Mouse (Mus musculus) lung, postnatal 0 days (tissue): Measurements from ENCODE around the gene Kif5c. TPM values are rescaled to one million over a fixed set of nuclear protein-coding genes. Genes with fewer than 3 reads are reported as not detected.

Experiments
- ATAC-seq: fragments of 200-750 bp; cut with Nextera tagmentation; 2 replicates; pipeline ENCODE4 v1.8.0; 2017; ENCODE audit warnings: moderate library complexity
- DNase-seq: peaks from one replicate; pipeline ENCODE4 v3.0.0-alpha.2; 2016; ENCODE audit warnings: low spot score
- H3K27ac ChIP-seq: fragments of 300-500 bp; sonication (generic); 2 replicates; pipeline ENCODE4 v1.5.1; 2014; ENCODE audit warnings: antibody characterized with exemption, mild to moderate bottlenecking, low read length, mixed read lengths
- H3K27me3 ChIP-seq: fragments of 300-500 bp; sonication (generic); replicated peaks from 2 replicates; pipeline ENCODE4 v1.6.1; 2014; ENCODE audit warnings: low read length, mixed read lengths; ENCODE audit not compliant: insufficient read depth
- H3K36me3 ChIP-seq: fragments of 300-500 bp; sonication (generic); 2 replicates; pipeline ENCODE4 v1.6.1; 2014; ENCODE audit warnings: low read length, mixed read lengths; ENCODE audit not compliant: insufficient read depth
- H3K4me1 ChIP-seq: fragments of 300-500 bp; sonication (generic); 2 replicates; pipeline ENCODE4 v1.6.1; 2014; ENCODE audit warnings: antibody characterized with exemption, low read depth, low read length, mixed read lengths; ENCODE audit not compliant: insufficient read depth
- H3K4me2 ChIP-seq: fragments of 300-500 bp; sonication (generic); replicated peaks from 2 replicates; pipeline ENCODE4 v1.6.1; 2014; ENCODE audit warnings: low read depth, mild to moderate bottlenecking, low read length, moderate library complexity, mixed read lengths
- H3K4me3 ChIP-seq: fragments of 300-500 bp; sonication (generic); 2 replicates; pipeline ENCODE4 v1.5.1; 2014; ENCODE audit warnings: low read depth, low read length
- H3K9ac ChIP-seq: fragments of 300-500 bp; sonication (generic); replicated peaks from 2 replicates; pipeline ENCODE4 v1.6.1; 2014; ENCODE audit warnings: low read depth, mild to moderate bottlenecking
- H3K9me3 ChIP-seq: fragments of 300-500 bp; sonication (generic); 2 replicates; pipeline ENCODE4 v1.6.1; 2016; ENCODE audit warnings: low read length, mixed read lengths
- CTCF ChIP-seq: IDR thresholded peaks from 2 replicates; pipeline ENCODE4 v1.5.1; 2016; ENCODE audit warnings: antibody characterized with exemption, mild to moderate bottlenecking
- EP300 ChIP-seq: IDR thresholded peaks from 2 replicates; pipeline ENCODE4 v1.6.1; 2016; ENCODE audit warnings: antibody characterized with exemption, mild to moderate bottlenecking, control low read depth
- whole genome bisulfite sequencing: fragments of 180-500 bp; shearing (Covaris S2); extraction: QIAGEN DNeasy Blood & Tissue Kit; methylation state at CpG from one replicate; pipeline ENCODE4 v1.1.7; 2014; 5-methylcytosine and 5-hydroxymethylcytosine counted together
- polyA plus RNA-seq: library from polyadenylated mRNA; unstranded; fragments of >200 nt; fragmentation: Nextera tagmentation; extraction: Ambion mirVana; gene quantifications from 2 replicates; pipeline ENCODE4 v1.2.1, GENCODE M21; 2015

The Kif5c gene
- polyA plus RNA-seq, 1 experiment from 2014 or later = 0.17 TPM

GRCm38 (mm10) chr2:49619719-49620522 lies 823 bp downstream of the Kif5c start:
- 1% methylated on average over 31 of the region's 33 CpGs for WGBS
- Histone ChIP-seq H3K9ac (no peak overlapping the region), H3K27me3 (peaks cover 24% of the 10 kb centered on the region), H3K4me1 (peaks cover 4% of the 10 kb centered on the region; the same call in 1 of the 2 replicates), H3K9me3 (no peaks in the 10 kb centered on the region), H3K4me2 (peak overlapping the region; percentile 66), H3K4me3 (peak overlapping the region; percentile 38), H3K36me3 (no peaks in the 10 kb centered on the region), H3K27ac (no peak overlapping the region)
- TF ChIP-seq CTCF = no peak
- no peak for TF ChIP-seq EP300
- DNase-seq = no peak
- 0 out of 2 replicates have a peak, but pooled peaks have one; percentile 5 for ATAC-seq

- Histone ChIP-seq H3K9ac (no peak overlapping the region), H3K36me3 (no peaks in the 10 kb centered on the region), H3K27me3 (peaks cover 24% of the 10 kb centered on the region), H3K27ac (no peak overlapping the region), H3K4me1 (peaks cover 4% of the 10 kb centered on the region; the same call in 1 of the 2 replicates), H3K4me3 (no peak overlapping the region), H3K4me2 (no peak overlapping the region), H3K9me3 (no peaks in the 10 kb centered on the region)
- DNase-seq (no peak), ATAC-seq (no peak)
- no peak for TF ChIP-seq EP300
- no peak for TF ChIP-seq CTCF
- WGBS = 18% methylated on average over 14 of the region's 14 CpGs
Observed at GRCm38 (mm10) chr2:49620626-49621117, 1.6 kb downstream of the Kif5c start.

GRCm38 (mm10) chr2:49621234-49621633 lies 2.1 kb downstream of the Kif5c start:
- H3K27ac ChIP-seq = no peak overlapping the region
- H3K9ac ChIP-seq = no peak overlapping the region
- H3K9me3 ChIP-seq = no peaks in the 10 kb centered on the region
- H3K4me2 ChIP-seq = no peak overlapping the region
- WGBS = 50% methylated on average over 1 of the region's 1 CpGs
- no peak for ATAC-seq
- no peak for DNase-seq
- no peak overlapping the region for H3K4me3 ChIP-seq
- peaks cover 24% of the 10 kb centered on the region for H3K27me3 ChIP-seq
- TF ChIP-seq CTCF = no peak
- no peak for TF ChIP-seq EP300
- H3K36me3 ChIP-seq = no peaks in the 10 kb centered on the region
- H3K4me1 ChIP-seq = peaks cover 4% of the 10 kb centered on the region; the same call in 1 of the 2 replicates

- Histone ChIP-seq H3K4me3 (no peak overlapping the region), H3K36me3 (no peaks in the 10 kb centered on the region), H3K4me2 (no peak overlapping the region), H3K4me1 (no peaks in the 10 kb centered on the region), H3K9me3 (no peaks in the 10 kb centered on the region), H3K27ac (no peak overlapping the region), H3K27me3 (peaks cover 6% of the 10 kb centered on the region), H3K9ac (no peak overlapping the region)
- ATAC-seq (no peak), DNase-seq (no peak)
- no peak for TF ChIP-seq CTCF
- TF ChIP-seq EP300 = no peak
- 47% methylated on average over 1 of the region's 1 CpGs for WGBS
Observed at GRCm38 (mm10) chr2:49625581-49625980, 6.5 kb downstream of the Kif5c start.

- Histone ChIP-seq H3K27ac (no peak overlapping the region), H3K9me3 (no peaks in the 10 kb centered on the region), H3K9ac (no peak overlapping the region), H3K4me2 (no peak overlapping the region), H3K4me1 (no peaks in the 10 kb centered on the region), H3K4me3 (no peak overlapping the region), H3K36me3 (no peaks in the 10 kb centered on the region), H3K27me3 (no peaks in the 10 kb centered on the region)
- DNase-seq (no peak), ATAC-seq (no peak)
- TF ChIP-seq EP300 (no peak), CTCF (no peak)
- WGBS = 67% methylated on average over 7 of the region's 7 CpGs
Observed at GRCm38 (mm10) chr2:49627611-49628010, 8.5 kb downstream of the Kif5c start.

- H3K4me3 ChIP-seq = no peak overlapping the region
- TF ChIP-seq EP300 (no peak), CTCF (no peak)
- no peaks in the 10 kb centered on the region for H3K4me1 ChIP-seq
- ATAC-seq = no peak
- H3K36me3 ChIP-seq = no peaks in the 10 kb centered on the region
- no peak for DNase-seq
- H3K9ac ChIP-seq = no peak overlapping the region
- H3K27ac ChIP-seq = no peak overlapping the region
- WGBS = 67% methylated on average over 6 of the region's 6 CpGs
- no peaks in the 10 kb centered on the region for H3K9me3 ChIP-seq
- no peaks in the 10 kb centered on the region for H3K27me3 ChIP-seq
- H3K4me2 ChIP-seq = no peak overlapping the region
Observed at GRCm38 (mm10) chr2:49628094-49628705, 9.1 kb downstream of the Kif5c start.
